Mouse (Mus musculus): ENCODE data around the gene Clcf1.

DNA sequence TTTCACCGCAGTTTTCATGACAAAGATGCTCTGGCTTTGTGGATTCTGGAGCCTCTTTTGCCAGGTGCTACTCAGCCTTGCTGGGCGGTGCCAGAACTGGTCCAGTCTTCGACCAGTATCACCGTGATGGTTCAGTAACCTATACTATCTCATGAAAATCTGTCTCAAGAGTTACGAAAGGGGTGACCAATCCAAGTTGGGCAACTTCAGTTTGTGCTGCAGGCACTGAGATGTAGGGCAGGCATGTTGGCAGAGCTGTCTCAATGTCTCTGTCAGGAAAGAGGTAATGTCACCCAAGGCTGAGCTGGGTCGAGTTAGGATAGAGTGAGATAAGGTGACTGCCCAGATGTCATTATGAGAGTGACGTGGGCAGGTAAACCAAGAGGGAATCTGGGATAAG lies 33.6 kb upstream of the Clcf1 start:
- TF ChIP-seq CTCF (IDR thresholded peaks at IDR 0.05; ENCODE audit: insufficient read depth, low read depth, low read length) (no peak), POLR2A (IDR thresholded peaks at IDR 0.05; ENCODE audit: insufficient read depth, low read depth, low read length) (no peak)
